Mouse (Mus musculus) ES-E14 (cell line): ENCODE data around the gene Grid1.

Experiments
- CHD2 ChIP-seq: IDR thresholded peaks from 2 replicates; pipeline ENCODE4 v1.6.1; 2014; ENCODE audit warnings: mild to moderate bottlenecking, low read depth, low read length, inconsistent platforms
- ZC3H11A ChIP-seq: IDR thresholded peaks from 2 replicates; pipeline ENCODE4 v1.6.1; 2012; ENCODE audit warnings: low read depth, mild to moderate bottlenecking, inconsistent platforms, low read length, borderline replicate concordance

- no peak for TF ChIP-seq ZC3H11A
- no peak for TF ChIP-seq CHD2
Measured at GRCm38 (mm10) chr14:35008674-35009073, 188.8 kb downstream of the Grid1 start.
